Mouse (Mus musculus) thymus, adult 18-20 months (tissue): ENCODE data around the gene Ppm1b.

Source experiments
- DNase-seq, 2 experiments: peaks; one replicate each; pipeline ENCODE4 v3.0.0; 2022; ENCODE audit warnings: mixed read lengths in 2 of 2

Gene Ppm1b

GRCm38 (mm10) chr17:84958986-84959664, 2.6 kb downstream of the Ppm1b start:
- no peak for DNase-seq

DNA sequence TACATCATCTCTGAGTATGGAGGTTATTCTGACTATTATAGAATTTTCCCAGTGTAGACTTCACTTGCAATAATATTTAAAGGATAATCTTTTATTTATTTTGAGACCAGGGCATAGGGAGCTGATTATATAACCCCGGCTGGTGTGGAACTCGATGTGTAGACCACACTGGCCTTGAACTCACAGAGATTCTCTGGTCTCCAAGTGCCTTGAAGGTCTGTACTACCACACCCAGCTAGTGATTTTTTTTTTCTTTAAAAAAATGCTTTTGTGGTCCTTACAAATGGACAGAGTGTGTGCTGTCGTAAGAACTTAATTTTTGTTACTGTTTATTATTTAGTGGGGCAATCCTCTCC, 3.1 kb downstream of the Ppm1b start:
- no peak for DNase-seq

- no peak for DNase-seq
Measured at GRCm38 (mm10) chr17:84960136-84960535, 3.6 kb downstream of the Ppm1b start.

DNA sequence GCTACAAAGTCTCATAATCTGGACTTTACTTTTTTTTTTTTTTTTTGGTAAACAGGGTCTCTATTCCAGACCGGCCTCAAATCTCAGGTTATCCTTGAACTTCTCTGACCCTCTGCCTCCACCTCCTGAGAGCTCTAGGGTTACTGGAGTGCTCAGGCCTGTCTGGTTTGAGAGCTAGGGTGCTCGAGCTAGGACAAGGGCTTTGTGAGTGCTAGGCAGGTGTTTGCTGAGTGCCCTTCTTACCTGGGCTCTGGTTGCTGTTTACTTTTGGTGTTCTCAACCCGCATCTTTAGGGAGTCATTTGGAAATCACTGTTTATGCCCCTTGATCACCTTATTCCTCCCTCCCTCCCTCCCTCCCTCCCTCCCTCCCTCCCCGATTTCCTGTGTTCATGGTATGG, 5.5 kb downstream of the Ppm1b start:
- DNase-seq: no peak

DNA sequence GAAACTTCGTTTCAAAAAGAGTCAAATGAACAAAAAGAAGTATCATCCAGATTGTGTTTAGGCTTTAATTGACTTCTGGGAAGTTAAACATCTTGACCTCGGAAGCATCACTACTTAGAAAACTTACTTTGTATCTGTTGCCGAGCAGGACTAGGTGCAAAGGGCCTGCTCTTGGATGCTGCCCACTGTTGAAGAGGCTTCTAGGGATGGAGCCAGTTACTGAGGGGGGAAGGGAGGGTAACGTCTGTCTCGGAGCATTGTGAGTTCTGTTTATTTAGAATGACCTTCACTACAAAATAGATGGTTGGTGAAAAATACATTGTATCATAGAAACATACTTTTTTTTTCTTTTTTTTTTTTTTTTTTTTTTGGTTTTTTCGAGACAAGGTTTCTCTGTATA, 7.1 kb downstream of the Ppm1b start:
- DNase-seq: no peak

DNA sequence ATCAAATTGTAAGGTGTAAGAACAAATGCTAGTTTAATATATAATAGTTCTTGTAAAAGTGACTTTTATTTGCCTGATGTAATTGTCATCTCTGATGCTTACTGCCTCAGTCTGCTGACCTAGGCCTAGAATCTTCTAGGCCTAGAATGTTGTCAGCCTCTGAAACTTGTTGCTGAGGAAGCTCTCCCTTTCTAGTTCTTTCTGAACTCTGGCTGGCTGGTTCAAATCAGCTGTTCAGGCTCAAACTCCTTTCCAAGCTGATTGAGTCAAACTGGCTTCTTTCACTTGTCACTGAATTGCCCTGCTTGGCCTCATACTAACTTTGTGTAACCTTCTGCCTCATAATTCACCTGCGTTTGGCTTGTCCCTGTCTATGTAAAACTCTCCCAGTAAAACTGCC, 9.7 kb downstream of the Ppm1b start:
- DNase-seq: no peak

- DNase-seq: no peak
Measured at GRCm38 (mm10) chr17:84967045-84967444, 10.5 kb downstream of the Ppm1b start.

DNA sequence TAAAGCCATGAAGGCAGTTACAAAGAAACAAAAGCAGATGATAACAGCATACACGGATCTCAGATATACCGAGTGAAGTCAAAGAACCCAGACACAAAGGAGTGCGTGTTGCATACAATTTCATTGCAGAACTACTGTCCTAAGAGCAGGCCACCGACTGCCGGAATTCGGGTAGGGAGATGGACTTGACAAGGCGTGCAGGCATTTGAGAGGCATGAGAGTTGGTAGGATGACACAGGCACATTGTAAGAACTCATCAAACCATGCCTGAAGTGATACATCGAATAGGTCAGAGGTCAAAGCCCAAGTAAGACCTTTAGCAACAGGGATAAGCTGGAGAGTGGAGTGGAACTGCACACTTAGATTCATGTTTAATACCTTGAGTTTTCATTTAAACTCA, 13.4 kb downstream of the Ppm1b start:
- no peak for DNase-seq

- no peak for DNase-seq
Measured at GRCm38 (mm10) chr17:84981721-84982120, 25.2 kb downstream of the Ppm1b start.

DNA sequence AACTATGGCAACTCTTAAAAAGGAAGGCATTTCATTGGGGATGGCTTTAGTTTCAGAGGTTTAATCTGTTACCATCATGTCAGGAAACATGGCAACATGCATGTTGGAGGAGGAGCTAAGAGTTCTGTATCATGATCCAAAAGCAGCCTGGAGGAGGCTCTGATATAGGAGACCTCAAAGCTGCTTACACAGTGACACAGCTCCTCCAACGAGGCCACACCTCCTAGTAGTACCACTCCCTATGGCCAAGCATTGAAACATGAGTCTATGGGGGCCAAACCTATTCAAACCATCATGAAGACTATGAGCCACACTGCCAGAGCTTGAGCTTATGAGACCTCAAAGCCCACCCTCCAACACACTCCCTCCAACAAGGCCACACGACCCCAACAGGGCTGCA, 26.2 kb downstream of the Ppm1b start:
- DNase-seq: no peak

DNA sequence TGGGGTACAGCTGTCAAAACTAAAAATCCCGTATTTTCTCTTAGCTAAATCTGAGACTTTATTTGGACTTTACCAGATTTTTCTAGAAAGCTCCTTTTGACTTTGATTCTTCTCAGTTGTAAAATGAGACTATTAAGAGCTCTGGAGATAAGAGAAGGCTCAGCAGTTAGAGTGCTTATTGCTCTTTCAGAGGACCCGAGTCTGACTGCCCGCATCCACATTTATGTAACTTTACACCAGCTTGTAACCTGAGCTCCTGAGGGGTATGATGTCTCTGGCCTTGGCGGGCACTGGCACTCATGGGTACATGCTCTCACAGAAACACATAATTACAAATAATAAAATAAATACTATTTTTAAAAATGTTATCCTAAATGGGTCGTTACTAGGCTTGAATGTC, 29.8 kb downstream of the Ppm1b start:
- DNase-seq: no peak

DNA sequence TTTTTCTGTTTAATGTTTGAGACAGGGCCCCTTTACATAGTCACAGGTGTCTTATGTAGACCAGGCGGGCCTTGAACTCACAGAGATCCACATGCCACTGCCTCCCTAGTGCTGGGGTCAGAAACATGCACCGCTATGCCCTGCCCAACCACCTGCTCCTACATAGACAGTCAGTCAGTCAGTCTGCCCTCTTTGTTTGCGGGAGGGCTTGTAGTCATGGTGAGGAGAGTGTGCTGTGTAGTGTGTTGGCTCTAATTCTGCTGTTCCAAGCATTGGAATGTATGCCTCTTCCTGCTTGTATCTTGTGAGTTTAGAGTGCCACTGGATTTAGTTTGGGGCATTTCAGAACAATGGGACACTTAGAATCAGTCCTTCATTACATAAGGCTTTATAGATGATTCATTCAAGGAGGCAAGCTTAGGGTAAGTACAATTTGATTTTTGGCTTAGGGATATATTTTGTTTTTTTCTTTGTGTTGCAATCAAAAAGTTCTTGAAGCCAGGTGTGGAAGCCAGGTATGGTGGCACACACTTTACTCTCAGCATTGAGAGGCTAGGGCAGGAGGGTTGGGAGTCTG, 31.4 kb downstream of the Ppm1b start:
- DNase-seq: no peak

- no peak for DNase-seq
Measured at GRCm38 (mm10) chr17:84988514-84988913, 32.0 kb downstream of the Ppm1b start.

- no peak for DNase-seq
Measured at GRCm38 (mm10) chr17:84995844-84996243, 39.3 kb downstream of the Ppm1b start.

DNA sequence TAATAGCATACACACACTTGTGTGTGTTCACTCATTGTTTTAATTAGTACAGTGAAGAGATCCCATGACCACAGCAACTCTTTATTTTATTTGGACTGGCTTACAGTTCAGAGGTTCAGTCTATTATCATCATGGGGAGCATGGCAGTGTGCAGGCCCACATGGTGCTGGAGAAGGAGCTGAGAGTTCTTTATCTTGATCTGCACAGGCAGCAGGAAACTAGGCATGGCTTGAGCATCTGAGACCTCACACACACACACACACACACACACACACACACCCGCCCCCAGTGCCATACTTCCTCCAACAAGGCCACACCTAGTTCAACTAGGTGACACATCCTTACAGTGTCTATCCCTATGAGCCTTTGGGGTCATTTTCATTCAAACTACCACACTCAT, 41.1 kb downstream of the Ppm1b start:
- no peak for DNase-seq

DNA sequence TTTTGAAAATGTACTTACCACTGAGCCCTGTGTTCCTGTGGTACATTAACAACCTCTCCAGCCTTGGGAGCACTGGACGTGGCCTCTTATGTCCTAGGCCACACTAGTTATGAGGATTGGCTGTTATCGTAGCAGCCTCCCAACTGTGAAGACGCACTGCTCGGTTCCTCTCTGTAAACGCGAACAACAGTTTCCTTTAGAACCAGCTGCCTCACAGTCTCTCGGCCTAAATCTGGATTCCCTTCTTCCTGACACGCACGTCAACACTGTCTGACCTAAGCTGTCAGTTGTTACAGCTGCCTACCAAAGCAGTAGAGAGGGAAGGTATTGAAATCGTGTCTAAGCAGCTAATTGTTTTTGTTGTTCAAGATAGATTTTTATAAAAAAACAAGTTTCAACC, 43.1 kb downstream of the Ppm1b start:
- no peak for DNase-seq

GRCm38 (mm10) chr17:85013485-85013884, 56.9 kb downstream of the Ppm1b start:
- no peak for DNase-seq

DNA sequence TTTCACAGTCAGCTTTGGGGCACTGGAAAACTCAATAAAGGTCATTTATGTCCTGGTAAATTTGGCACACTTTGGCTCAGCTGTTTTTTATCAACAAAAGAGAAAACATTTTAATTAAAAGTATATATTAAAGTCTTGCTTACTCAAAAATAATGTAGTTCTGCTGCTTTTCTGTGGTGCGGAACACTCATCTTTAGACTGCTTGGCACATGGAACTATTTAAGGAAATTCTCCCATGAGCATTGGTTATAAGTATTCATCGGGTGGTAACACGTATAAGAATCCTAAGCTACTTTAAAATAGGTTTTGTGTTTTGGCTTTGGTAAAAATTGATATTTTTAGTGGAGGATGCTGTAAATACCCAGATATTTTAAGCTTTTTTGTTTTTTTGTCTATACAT, 58.1 kb downstream of the Ppm1b start:
- no peak for DNase-seq

DNA sequence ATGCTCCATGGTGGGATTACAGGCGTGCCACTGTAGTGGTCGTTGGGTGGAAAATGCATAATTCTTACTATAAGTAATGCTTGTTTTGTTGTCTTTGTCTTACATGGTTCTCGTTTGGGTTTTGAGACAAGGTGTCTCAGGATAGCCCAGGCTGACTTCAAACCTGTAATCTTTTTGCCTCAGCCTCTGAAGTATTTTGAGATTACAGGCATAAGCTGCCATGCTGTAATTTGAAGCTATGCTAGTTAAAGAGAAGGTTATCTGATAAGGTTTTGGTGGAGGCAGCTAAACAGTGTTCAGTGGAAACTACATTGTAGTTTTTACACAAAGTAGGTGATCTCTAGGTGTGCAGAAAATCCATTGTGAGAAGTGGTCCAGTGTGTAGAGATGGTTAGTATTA, 61.8 kb downstream of the Ppm1b start:
- DNase-seq: no peak

DNA sequence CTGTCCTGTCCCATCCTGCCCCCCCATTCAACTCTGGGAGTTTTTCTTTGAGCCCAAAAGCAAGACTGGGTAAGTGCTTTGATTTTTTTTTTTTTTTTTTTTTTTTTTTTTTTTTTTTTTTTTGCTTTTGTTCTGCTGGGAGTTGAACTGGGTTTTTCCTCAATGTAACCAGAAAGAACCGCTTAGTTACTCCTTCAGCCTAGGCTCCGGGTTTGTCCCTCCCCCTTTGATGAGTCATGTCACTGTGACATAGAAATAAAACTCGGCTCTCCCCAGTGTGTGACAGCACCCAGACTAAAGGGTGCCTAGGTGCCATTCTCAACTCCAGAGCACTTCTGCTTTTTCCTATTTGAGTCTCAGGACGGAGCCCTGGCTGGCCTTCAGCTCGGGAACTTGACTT, 62.3 kb downstream of the Ppm1b start:
- DNase-seq: no peak

DNA sequence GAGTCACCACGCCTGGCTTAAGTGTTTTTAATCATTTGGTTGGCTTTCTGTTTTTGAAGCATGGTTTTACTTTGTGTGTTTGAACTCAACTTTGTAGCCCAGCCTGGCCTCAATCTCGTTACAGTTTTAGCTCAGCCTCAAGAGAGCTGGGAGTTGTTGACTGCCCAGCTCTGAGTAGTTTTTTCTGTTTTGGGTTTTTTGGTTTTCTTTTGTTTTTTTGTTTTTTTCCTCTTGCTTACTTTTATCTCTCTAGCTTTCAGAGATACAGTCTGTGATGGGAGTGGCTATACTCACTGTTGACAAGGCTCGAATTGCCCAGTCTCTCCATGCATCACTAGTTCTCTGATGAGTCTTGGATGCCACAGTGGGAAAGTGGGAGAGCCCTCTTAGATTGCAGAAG, 63.8 kb downstream of the Ppm1b start:
- DNase-seq: no peak

DNA sequence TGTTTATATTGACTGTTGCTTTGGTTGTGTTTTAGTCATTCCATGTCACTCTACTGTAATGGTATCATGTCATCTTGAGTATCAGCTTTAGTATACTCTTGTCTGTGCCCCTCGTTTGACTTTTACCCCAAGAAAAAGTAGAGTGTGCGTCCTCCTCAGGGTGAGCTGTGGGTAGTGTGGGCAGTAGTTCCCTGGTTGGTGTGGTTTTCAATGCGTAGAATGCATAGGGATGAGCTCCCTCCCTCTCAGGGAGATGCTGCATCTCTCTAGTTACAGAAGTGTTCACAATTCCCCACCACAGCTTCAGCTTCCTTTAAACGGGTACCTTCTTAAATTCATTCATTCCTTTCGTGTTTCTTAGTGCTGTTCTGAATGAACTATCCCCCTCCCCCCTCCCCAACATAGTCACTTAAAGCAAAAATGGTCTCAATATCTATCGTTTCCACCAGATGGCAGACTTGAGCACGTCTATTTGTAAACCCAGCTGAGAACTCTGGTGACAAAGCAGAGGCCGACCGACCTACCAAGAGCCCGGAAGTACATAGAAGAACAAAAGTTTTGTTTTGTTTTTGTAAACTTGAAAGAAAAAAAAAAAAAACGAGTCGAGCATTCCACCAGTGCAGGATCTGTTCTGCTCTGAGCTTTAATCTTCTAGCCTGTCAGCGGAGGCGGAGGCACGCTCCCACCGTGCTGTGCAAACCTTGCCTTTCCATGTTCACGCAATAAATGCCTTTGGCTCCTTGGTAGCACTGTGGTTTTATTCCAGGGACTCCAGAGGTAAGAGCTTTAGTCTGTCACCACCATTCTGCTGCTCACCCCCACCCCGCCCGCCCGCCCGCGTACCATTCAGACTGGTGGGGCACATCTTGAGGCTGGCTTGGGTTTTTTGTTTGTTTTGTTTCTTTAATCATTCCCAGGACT, 67.0 kb downstream of the Ppm1b start:
- DNase-seq: peak; percentile 31 to 57

GRCm38 (mm10) chr17:85024237-85024636, 67.7 kb downstream of the Ppm1b start:
- no peak for DNase-seq

- no peak for DNase-seq
Measured at GRCm38 (mm10) chr17:85025151-85025550, 68.6 kb downstream of the Ppm1b start.
